Mouse (Mus musculus): ENCODE measurements at regions not wholly inside any gene's neighbourhood (a gene's known extent, or its start where the extent isn't known, plus 50 kb on each side); places are given as distances from the start of the nearest gene placed in this dataset.

- no peak overlapping the region for H3K4me3 ChIP-seq (ENCODE audit: low read depth, low read length)
- no peak for DNase-seq (ENCODE audit: low spot score)
- no peaks in the 10 kb centered on the region for H3K27me3 ChIP-seq (replicated peaks; ENCODE audit: control insufficient read depth, insufficient read depth, low read length)
- H3K36me3 ChIP-seq (ENCODE audit: control insufficient read depth, insufficient read depth, low read length): no peaks in the 10 kb centered on the region
- H3K9me3 ChIP-seq (ENCODE audit: control insufficient read depth, low read length): no peaks in the 10 kb centered on the region
- no peak overlapping the region for H3K27ac ChIP-seq (ENCODE audit: low read depth, low read length)
- no peak overlapping the region for H3K4me2 ChIP-seq
- WGBS: 59% methylated on average over 3 of the region's 3 CpGs
- no peaks in the 10 kb centered on the region for H3K4me1 ChIP-seq (replicated peaks; ENCODE audit: control insufficient read depth, insufficient read depth, low read length)
- no peak overlapping the region for H3K9ac ChIP-seq (ENCODE audit: low read depth, low read length)
- no peak for ATAC-seq (replicated peaks; ENCODE audit: low FRiP score)
Observed at GRCm38 (mm10) chr1:184439506-184439905, 292.9 kb downstream of the Hlx start.

GRCm38 (mm10) chr1:184436387-184436786 is 296.0 kb downstream of the Hlx start:
- no peak overlapping the region for H3K9ac ChIP-seq (ENCODE audit: low read depth, low read length)
- H3K9me3 ChIP-seq (ENCODE audit: control insufficient read depth, low read length): no peaks in the 10 kb centered on the region
- DNase-seq (ENCODE audit: low spot score): no peak
- H3K4me2 ChIP-seq: no peak overlapping the region
- no peaks in the 10 kb centered on the region for H3K36me3 ChIP-seq (ENCODE audit: control insufficient read depth, insufficient read depth, low read length)
- WGBS: 73% methylated on average over 3 of the region's 3 CpGs
- ATAC-seq (replicated peaks; ENCODE audit: low FRiP score): no peak
- H3K4me3 ChIP-seq (ENCODE audit: low read depth, low read length): no peak overlapping the region
- H3K27ac ChIP-seq (ENCODE audit: low read depth, low read length): no peak overlapping the region
- no peaks in the 10 kb centered on the region for H3K4me1 ChIP-seq (replicated peaks; ENCODE audit: control insufficient read depth, insufficient read depth, low read length)
- no peaks in the 10 kb centered on the region for H3K27me3 ChIP-seq (replicated peaks; ENCODE audit: control insufficient read depth, insufficient read depth, low read length)

- Histone ChIP-seq H3K4me1 (replicated peaks; ENCODE audit: control insufficient read depth, insufficient read depth, low read length) (no peaks in the 10 kb centered on the region), H3K27me3 (replicated peaks; ENCODE audit: control insufficient read depth, insufficient read depth, low read length) (no peaks in the 10 kb centered on the region), H3K9ac (ENCODE audit: low read depth, low read length) (no peak overlapping the region), H3K4me2 (no peak overlapping the region), H3K27ac (ENCODE audit: low read depth, low read length) (no peak overlapping the region), H3K4me3 (ENCODE audit: low read depth, low read length) (no peak overlapping the region), H3K36me3 (ENCODE audit: control insufficient read depth, insufficient read depth, low read length) (no peaks in the 10 kb centered on the region), H3K9me3 (ENCODE audit: control insufficient read depth, low read length) (no peaks in the 10 kb centered on the region)
- ATAC-seq (replicated peaks; ENCODE audit: low FRiP score) (no peak), DNase-seq (ENCODE audit: low spot score) (no peak)
- 50% methylated on average over 8 of the region's 8 CpGs for WGBS
Observed at GRCm38 (mm10) chr1:184428612-184429011, 303.8 kb downstream of the Hlx start.

- Histone ChIP-seq H3K9me3 (ENCODE audit: control insufficient read depth, low read length) (no peaks in the 10 kb centered on the region), H3K36me3 (ENCODE audit: control insufficient read depth, insufficient read depth, low read length) (no peaks in the 10 kb centered on the region), H3K4me2 (no peak overlapping the region), H3K27ac (ENCODE audit: low read depth, low read length) (no peak overlapping the region), H3K4me1 (replicated peaks; ENCODE audit: control insufficient read depth, insufficient read depth, low read length) (no peaks in the 10 kb centered on the region), H3K9ac (ENCODE audit: low read depth, low read length) (no peak overlapping the region), H3K27me3 (replicated peaks; ENCODE audit: control insufficient read depth, insufficient read depth, low read length) (no peaks in the 10 kb centered on the region), H3K4me3 (ENCODE audit: low read depth, low read length) (no peak overlapping the region)
- no peak for ATAC-seq (replicated peaks; ENCODE audit: low FRiP score)
- 83% methylated on average over 3 of the region's 3 CpGs for WGBS
- no peak for DNase-seq (ENCODE audit: low spot score)
Observed at GRCm38 (mm10) chr1:184428035-184428434, 304.4 kb downstream of the Hlx start.

GRCm38 (mm10) chr1:184425694-184426093 is 306.7 kb downstream of the Hlx start:
- H3K4me2 ChIP-seq: no peak overlapping the region
- no peak for DNase-seq (ENCODE audit: low spot score)
- no peak overlapping the region for H3K9ac ChIP-seq (ENCODE audit: low read depth, low read length)
- 88% methylated on average over 1 of the region's 1 CpGs for WGBS
- H3K27me3 ChIP-seq (replicated peaks; ENCODE audit: control insufficient read depth, insufficient read depth, low read length): no peaks in the 10 kb centered on the region
- ATAC-seq (replicated peaks; ENCODE audit: low FRiP score): no peak
- no peaks in the 10 kb centered on the region for H3K36me3 ChIP-seq (ENCODE audit: control insufficient read depth, insufficient read depth, low read length)
- no peak overlapping the region for H3K27ac ChIP-seq (ENCODE audit: low read depth, low read length)
- no peaks in the 10 kb centered on the region for H3K9me3 ChIP-seq (ENCODE audit: control insufficient read depth, low read length)
- no peaks in the 10 kb centered on the region for H3K4me1 ChIP-seq (replicated peaks; ENCODE audit: control insufficient read depth, insufficient read depth, low read length)
- no peak overlapping the region for H3K4me3 ChIP-seq (ENCODE audit: low read depth, low read length)

GRCm38 (mm10) chr1:184424035-184424434 is 308.4 kb downstream of the Hlx start:
- 69% methylated on average over 2 of the region's 2 CpGs for WGBS
- no peak for ATAC-seq (replicated peaks; ENCODE audit: low FRiP score)
- no peak overlapping the region for H3K27ac ChIP-seq (ENCODE audit: low read depth, low read length)

GRCm38 (mm10) chr1:184412596-184412995 is 319.8 kb downstream of the Hlx start:
- no peak overlapping the region for H3K9ac ChIP-seq (ENCODE audit: low read depth, low read length)
- H3K27ac ChIP-seq (ENCODE audit: low read depth, low read length): no peak overlapping the region
- no peak overlapping the region for H3K4me3 ChIP-seq (ENCODE audit: low read depth, low read length)
- H3K4me2 ChIP-seq: no peak overlapping the region
- no peaks in the 10 kb centered on the region for H3K9me3 ChIP-seq (ENCODE audit: control insufficient read depth, low read length)
- no peaks in the 10 kb centered on the region for H3K27me3 ChIP-seq (replicated peaks; ENCODE audit: control insufficient read depth, insufficient read depth, low read length)
- ATAC-seq (replicated peaks; ENCODE audit: low FRiP score): no peak
- no peak for DNase-seq (ENCODE audit: low spot score)
- 84% methylated on average over 12 of the region's 12 CpGs for WGBS
- no peaks in the 10 kb centered on the region for H3K4me1 ChIP-seq (replicated peaks; ENCODE audit: control insufficient read depth, insufficient read depth, low read length)
- H3K36me3 ChIP-seq (ENCODE audit: control insufficient read depth, insufficient read depth, low read length): no peaks in the 10 kb centered on the region

More at GRCm38 (mm10) chr1:184424035-184424434, 308.4 kb downstream of the Hlx start:
- Histone ChIP-seq H3K4me1 (replicated peaks; ENCODE audit: control insufficient read depth, insufficient read depth, low read length) (no peaks in the 10 kb centered on the region), H3K4me2 (no peak overlapping the region), H3K36me3 (ENCODE audit: control insufficient read depth, insufficient read depth, low read length) (no peaks in the 10 kb centered on the region), H3K27me3 (replicated peaks; ENCODE audit: control insufficient read depth, insufficient read depth, low read length) (no peaks in the 10 kb centered on the region), H3K9ac (ENCODE audit: low read depth, low read length) (no peak overlapping the region), H3K4me3 (ENCODE audit: low read depth, low read length) (no peak overlapping the region), H3K9me3 (ENCODE audit: control insufficient read depth, low read length) (no peaks in the 10 kb centered on the region)
- DNase-seq (ENCODE audit: low spot score): no peak

- no peak overlapping the region for H3K27ac ChIP-seq (ENCODE audit: low read depth, low read length)
- H3K9ac ChIP-seq (ENCODE audit: low read depth, low read length): no peak overlapping the region
- DNase-seq (ENCODE audit: low spot score) (no peak), ATAC-seq (replicated peaks; ENCODE audit: low FRiP score) (no peak)
- no peaks in the 10 kb centered on the region for H3K36me3 ChIP-seq (ENCODE audit: control insufficient read depth, insufficient read depth, low read length)
- no peaks in the 10 kb centered on the region for H3K4me1 ChIP-seq (replicated peaks; ENCODE audit: control insufficient read depth, insufficient read depth, low read length)
- H3K4me3 ChIP-seq (ENCODE audit: low read depth, low read length): no peak overlapping the region
- WGBS: 59% methylated on average over 3 of the region's 3 CpGs
- H3K9me3 ChIP-seq (ENCODE audit: control insufficient read depth, low read length): no peaks in the 10 kb centered on the region
- H3K27me3 ChIP-seq (replicated peaks; ENCODE audit: control insufficient read depth, insufficient read depth, low read length): no peaks in the 10 kb centered on the region
- H3K4me2 ChIP-seq: no peak overlapping the region
Observed at GRCm38 (mm10) chr1:184411066-184411465, 321.4 kb downstream of the Hlx start.

GRCm38 (mm10) chr1:184409986-184410385 is 322.4 kb downstream of the Hlx start:
- H3K9ac ChIP-seq (ENCODE audit: low read depth, low read length): no peak overlapping the region
- H3K4me1 ChIP-seq (replicated peaks; ENCODE audit: control insufficient read depth, insufficient read depth, low read length): no peaks in the 10 kb centered on the region
- no peak overlapping the region for H3K4me2 ChIP-seq
- no peaks in the 10 kb centered on the region for H3K9me3 ChIP-seq (ENCODE audit: control insufficient read depth, low read length)
- ATAC-seq (replicated peaks; ENCODE audit: low FRiP score): no peak
- no peak for DNase-seq (ENCODE audit: low spot score)
- H3K4me3 ChIP-seq (ENCODE audit: low read depth, low read length): no peak overlapping the region
- no peaks in the 10 kb centered on the region for H3K27me3 ChIP-seq (replicated peaks; ENCODE audit: control insufficient read depth, insufficient read depth, low read length)
- no peaks in the 10 kb centered on the region for H3K36me3 ChIP-seq (ENCODE audit: control insufficient read depth, insufficient read depth, low read length)
- no peak overlapping the region for H3K27ac ChIP-seq (ENCODE audit: low read depth, low read length)
- WGBS: 84% methylated on average over 7 of the region's 7 CpGs

Data from liver, embryonic 11.5 days (tissue).